Mouse (Mus musculus): ENCODE measurements around the gene Six5.
A peak's percentile ranks its signal among the peaks of the same experiment; 100 is the strongest.

GRCm38 (mm10) chr7:19068707-19069106, 25.7 kb upstream of the Six5 start:
- TF ChIP-seq CTCF (IDR thresholded peaks at IDR 0.05; ENCODE audit: control insufficient read depth, insufficient read depth, insufficient replicate concordance, low read depth, low read length) (0 out of 2 replicates have a peak, but pooled peaks have one; percentile 22), POLR2A (IDR thresholded peaks at IDR 0.05; ENCODE audit: control insufficient read depth, low read depth, low read length) (no peak)
